Mouse (Mus musculus): Measurements from ENCODE around the gene 1700003E16Rik. TPM values are rescaled to one million over a fixed set of nuclear protein-coding genes. Genes with fewer than 3 reads are reported as not detected.

Gene 1700003E16Rik
- polyA plus RNA-seq, 1 experiment: 1.2 TPM

GRCm38 (mm10) chr6:83206321-83206720, 50.1 kb downstream of the 1700003E16Rik start:
- DNase-seq (ENCODE audit: low spot score): no peak

- no peak for DNase-seq (ENCODE audit: low spot score)
Measured at GRCm38 (mm10) chr6:83207361-83208049, 51.3 kb downstream of the 1700003E16Rik start.

GRCm38 (mm10) chr6:83208050-83208400, 51.8 kb downstream of the 1700003E16Rik start:
- DNase-seq (ENCODE audit: low spot score): no peak

GRCm38 (mm10) chr6:83210495-83210894, 54.3 kb downstream of the 1700003E16Rik start:
- no peak for DNase-seq (ENCODE audit: low spot score)

- no peak for DNase-seq (ENCODE audit: low spot score)
Measured at GRCm38 (mm10) chr6:83211526-83211925, 55.3 kb downstream of the 1700003E16Rik start.

Other genes starting within 250 kb of the 1700003E16Rik start
- 0.31 and 0.43 TPM in 2 replicates for gene Sema4f, start 216.6 kb upstream of the 1700003E16Rik start, polyA plus RNA-seq (2012; rRNA removed)
- gene M1ap, start 209.5 kb upstream of the 1700003E16Rik start, polyA plus RNA-seq (2012; rRNA removed): 0.30 and 0.62 TPM in 2 replicates
- 18.3 and 20.8 TPM in 2 replicates for gene Dok1, start 122.9 kb upstream of the 1700003E16Rik start, polyA plus RNA-seq (2012; rRNA removed)
- gene Loxl3, start 122.2 kb upstream of the 1700003E16Rik start, polyA plus RNA-seq (2012; rRNA removed): 20.2 and 20.7 TPM in 2 replicates
- 189 and 247 TPM in 2 replicates for gene Aup1, start 101.9 kb upstream of the 1700003E16Rik start, polyA plus RNA-seq (2012; rRNA removed)
- 46.4 and 67.3 TPM in 2 replicates for gene Htra2, start 101.1 kb upstream of the 1700003E16Rik start, polyA plus RNA-seq (2012; rRNA removed)
- gene Dqx1, start 98.6 kb upstream of the 1700003E16Rik start, polyA plus RNA-seq (2012; rRNA removed): 3.4 and 4.9 TPM in 2 replicates
- 0.15 and 0.29 TPM in 2 replicates for gene Tlx2, start 86.1 kb upstream of the 1700003E16Rik start, polyA plus RNA-seq (2012; rRNA removed)
- 28.5 and 35.8 TPM in 2 replicates for gene Pcgf1, start 78.5 kb upstream of the 1700003E16Rik start, polyA plus RNA-seq (2012; rRNA removed)
- 0.84 and 1.0 TPM in 2 replicates for gene Lbx2, start 70.0 kb upstream of the 1700003E16Rik start, polyA plus RNA-seq (2012; rRNA removed)
- gene Ccdc142, start 54.8 kb upstream of the 1700003E16Rik start, polyA plus RNA-seq (2012; rRNA removed): 3.1 and 4.5 TPM in 2 replicates
- gene Gm42688, start 54.8 kb upstream of the 1700003E16Rik start, polyA plus RNA-seq (2012; rRNA removed): 5.0 and 6.1 TPM in 2 replicates
- 64.9 and 84.8 TPM in 2 replicates for gene Mrpl53, start 47.4 kb upstream of the 1700003E16Rik start, polyA plus RNA-seq (2012; rRNA removed)
- gene Mogs, start 40.9 kb upstream of the 1700003E16Rik start, polyA plus RNA-seq (2012; rRNA removed): 29.7 and 40.3 TPM in 2 replicates
- 85.6 and 89.2 TPM in 2 replicates for gene Wbp1, start 34.8 kb upstream of the 1700003E16Rik start, polyA plus RNA-seq (2012; rRNA removed)
- gene Ino80b, start 31.0 kb upstream of the 1700003E16Rik start, polyA plus RNA-seq (2012; rRNA removed): 25.2 and 25.5 TPM in 2 replicates
- 20.7 and 22.1 TPM in 2 replicates for gene Rtkn, start 20.9 kb upstream of the 1700003E16Rik start, polyA plus RNA-seq (2012; rRNA removed)
- 4.9 and 5.6 TPM in 2 replicates for gene Wdr54, start within 50 bp of the 1700003E16Rik start, polyA plus RNA-seq (2012; rRNA removed)
- 97.9 and 119 TPM in 2 replicates for gene Dctn1, start 9.5 kb downstream of the 1700003E16Rik start, polyA plus RNA-seq (2012; rRNA removed)
- gene Slc4a5, start 63.4 kb downstream of the 1700003E16Rik start, polyA plus RNA-seq (2012; rRNA removed): 0.06 TPM in 1 of 2 replicates, not detected in the other
- 3.2 and 4.4 TPM in 2 replicates for gene Mthfd2, start 169.5 kb downstream of the 1700003E16Rik start, polyA plus RNA-seq (2012; rRNA removed)
- gene Mob1a, start 169.6 kb downstream of the 1700003E16Rik start, polyA plus RNA-seq (2012; rRNA removed): 55.1 and 57.1 TPM in 2 replicates
- gene Bola3, start 192.7 kb downstream of the 1700003E16Rik start, polyA plus RNA-seq (2012; rRNA removed): 57.9 and 67.0 TPM in 2 replicates

Data from urinary bladder, adult 2 months (tissue).